Mouse (Mus musculus) urinary bladder, postnatal 4 days (tissue): Measurements from ENCODE around the gene Ip6k3.

Experiments
- DNase-seq, 2 experiments: peaks; one replicate each; pipeline ENCODE4 v3.0.0; 2021 to 2022; ENCODE audit warnings: low spot score in 2 of 2

Ip6k3 gene

GRCm38 (mm10) chr17:27152976-27153723 is 14.4 kb downstream of the Ip6k3 start:
- DNase-seq = no peak

- no peak for DNase-seq
Measured at GRCm38 (mm10) chr17:27151411-27151810, 16.2 kb downstream of the Ip6k3 start.

DNA sequence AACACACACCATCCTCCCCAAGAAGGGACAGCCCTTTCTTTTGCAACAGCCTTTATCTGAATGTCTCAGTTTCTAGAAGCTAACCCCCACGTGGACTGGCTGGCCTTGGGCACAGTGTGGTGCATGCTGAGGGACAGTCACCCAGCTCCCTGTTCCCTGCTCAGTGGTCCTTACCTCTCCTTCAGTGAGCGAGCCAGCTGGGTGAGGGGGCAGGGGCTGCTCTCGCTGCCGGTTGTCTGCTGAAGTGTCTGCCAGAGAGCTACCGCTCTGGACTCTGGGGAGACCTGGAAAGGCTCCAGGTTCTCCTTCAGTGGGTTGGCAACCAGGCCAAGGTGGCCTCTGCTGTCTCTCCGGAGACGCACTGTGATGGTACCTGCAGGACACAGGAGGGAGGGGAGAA is 16.7 kb downstream of the Ip6k3 start:
- DNase-seq = no peak

GRCm38 (mm10) chr17:27146323-27146923 is 21.2 kb downstream of the Ip6k3 start:
- DNase-seq = no peak

- no peak for DNase-seq
Measured at GRCm38 (mm10) chr17:27144152-27144551, 23.4 kb downstream of the Ip6k3 start.

DNA sequence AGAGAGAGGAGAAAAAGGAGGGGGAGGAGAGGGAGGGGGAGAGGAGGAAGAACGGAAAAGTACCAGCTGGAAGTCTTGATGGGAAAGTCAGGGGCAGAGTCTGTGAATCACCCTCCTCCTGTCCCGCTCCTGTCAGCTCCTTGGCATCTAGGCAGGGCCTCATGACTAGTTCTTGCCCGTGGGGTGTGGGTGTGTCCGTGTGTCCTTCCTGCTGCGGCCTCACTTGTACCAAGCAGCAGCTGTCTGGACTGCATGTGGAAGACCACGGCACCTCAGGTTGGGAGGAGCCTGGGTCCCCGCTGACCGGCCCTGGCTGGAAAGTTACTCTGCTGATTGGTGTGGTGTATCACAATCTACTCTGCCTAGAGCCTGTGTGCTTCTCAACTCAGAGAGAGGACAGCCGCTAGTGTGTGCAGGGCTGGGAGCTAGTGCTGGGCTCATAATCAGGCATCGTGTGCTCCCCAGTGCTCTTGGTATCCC is 25.6 kb downstream of the Ip6k3 start:
- no peak for DNase-seq

GRCm38 (mm10) chr17:27140262-27140661 is 27.3 kb downstream of the Ip6k3 start:
- no peak for DNase-seq

DNA sequence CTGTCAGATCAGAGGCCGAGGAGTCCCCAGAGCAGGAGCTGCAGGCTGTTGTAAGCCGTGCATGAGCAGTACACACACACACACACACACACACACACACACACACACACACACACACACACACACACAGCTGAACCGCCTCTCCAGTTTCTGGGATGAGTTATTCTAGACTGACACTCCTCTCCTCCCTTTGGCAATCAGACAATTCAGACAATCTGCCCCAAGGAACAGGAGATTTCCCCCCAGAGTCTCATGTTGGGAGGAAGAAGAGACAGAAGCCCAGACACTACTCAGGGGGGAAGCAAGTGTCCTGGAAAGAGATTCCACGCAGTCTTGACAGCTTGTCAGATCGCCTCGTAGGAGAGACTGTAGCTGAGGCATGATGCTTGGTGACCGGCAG is 28.3 kb downstream of the Ip6k3 start:
- DNase-seq = no peak

GRCm38 (mm10) chr17:27138396-27138795 is 29.2 kb downstream of the Ip6k3 start:
- no peak for DNase-seq

DNA sequence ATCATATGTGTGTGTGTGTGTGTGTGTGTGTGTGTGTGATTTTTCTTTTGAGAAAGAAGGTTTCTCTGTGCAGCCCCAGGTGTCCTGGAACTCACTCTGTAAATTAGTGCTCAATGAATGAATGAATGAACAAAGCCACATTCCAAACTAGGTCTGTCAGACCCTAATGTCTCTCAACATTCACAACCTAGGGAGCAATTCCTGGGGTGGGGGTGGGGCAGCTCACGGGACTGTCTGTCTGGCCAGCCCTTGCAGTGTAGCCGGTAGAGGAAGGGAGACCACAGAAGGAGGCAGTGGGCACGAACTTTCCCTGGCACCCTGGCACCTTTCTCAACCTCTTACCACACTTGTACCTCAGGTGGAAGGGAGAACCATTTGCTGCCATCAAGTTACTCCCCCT is 32.9 kb downstream of the Ip6k3 start:
- DNase-seq = no peak

DNA sequence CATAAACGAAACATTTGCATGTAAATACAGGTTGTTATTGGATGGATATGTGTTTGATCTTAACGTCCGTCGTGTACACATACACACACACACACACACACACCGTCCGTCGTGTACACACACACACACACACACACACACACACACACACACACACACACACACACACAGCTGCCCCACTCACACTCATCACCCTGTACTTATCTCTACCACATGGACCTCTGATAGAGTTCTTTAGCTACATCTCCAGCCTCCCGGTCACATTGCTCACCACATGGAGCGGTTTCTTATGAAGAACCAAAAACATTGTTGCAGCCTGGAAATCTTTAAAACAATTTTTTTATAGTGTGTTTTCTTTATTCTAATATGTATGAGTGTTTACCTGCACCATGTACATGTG is 33.4 kb downstream of the Ip6k3 start:
- no peak for DNase-seq

DNA sequence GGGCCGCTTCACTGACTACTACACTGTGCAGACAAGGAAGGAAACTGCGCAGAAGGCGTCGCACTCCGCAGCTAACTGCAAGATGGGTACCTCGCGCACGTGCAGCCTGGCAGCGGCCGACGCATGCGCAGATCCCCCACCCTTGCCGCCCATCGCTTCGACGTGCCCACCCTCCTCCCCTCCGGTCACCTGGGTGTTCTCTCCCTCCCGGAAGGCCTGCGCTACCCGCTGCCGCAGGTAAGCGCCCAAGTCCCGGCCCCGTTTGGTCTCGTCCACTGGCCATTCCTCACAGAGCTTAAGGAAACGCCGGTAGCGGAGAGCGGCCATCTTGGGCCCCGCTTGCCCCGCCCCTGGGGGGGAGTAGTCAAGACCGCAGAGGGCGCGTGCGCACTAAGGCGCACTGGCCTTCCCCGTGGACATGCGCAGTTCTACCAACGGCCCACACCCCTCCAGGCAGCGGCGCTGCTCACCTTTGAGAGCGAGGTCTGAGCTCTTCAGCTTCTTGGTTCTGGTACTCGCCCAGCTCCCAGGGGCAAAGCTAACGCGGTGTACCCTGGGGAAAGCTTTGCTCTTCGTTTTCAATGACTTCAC is 33.9 kb downstream of the Ip6k3 start, which contains the start of gene Uqcc2:
Gene Uqcc2 (minus strand): TSS at position 366 of the 591 bp plus-strand sequence.
- peak; percentile 96 to 97 for DNase-seq

- no peak for DNase-seq
Measured at GRCm38 (mm10) chr17:27132238-27132637, 35.4 kb downstream of the Ip6k3 start.

DNA sequence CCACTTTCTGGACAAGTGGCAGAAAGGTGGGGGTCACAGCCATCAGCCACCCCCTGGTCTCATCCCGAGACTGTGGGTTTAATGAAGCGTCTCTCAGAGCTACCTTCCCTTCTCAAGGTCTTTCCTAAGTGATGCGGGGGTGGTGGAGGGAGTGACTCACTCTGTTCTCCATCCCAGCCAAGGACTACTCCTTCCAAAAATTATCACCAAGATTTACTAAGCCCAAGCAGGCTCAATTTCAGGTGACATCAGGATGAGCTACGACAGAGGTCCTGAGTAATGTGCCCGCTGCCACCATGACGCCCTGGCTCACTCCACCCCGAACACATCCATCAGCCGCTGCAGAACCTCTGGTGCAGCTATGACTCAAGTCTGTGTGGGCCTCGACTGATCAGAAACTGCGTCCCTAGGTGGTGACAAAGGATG is 36.3 kb downstream of the Ip6k3 start:
- DNase-seq = no peak

DNA sequence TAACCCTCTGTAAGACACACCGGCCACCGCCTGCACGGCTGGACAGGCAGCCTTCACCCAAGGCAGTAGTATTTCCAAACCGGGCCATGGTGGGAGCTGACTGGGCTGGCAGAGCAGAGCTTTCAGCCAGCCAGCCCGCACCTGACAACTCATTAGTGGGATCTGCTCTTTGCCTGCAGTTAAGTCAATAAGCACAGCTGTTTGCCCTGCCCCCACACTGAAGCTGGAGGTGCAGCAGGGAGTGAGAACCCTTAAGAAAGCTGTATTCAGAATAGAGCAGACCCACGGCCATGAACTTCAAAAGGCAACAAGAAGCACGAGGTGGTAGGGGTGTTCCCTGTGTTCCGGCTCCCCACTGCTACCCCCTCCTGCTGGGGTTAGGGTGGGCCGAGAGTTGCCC is 37.3 kb downstream of the Ip6k3 start:
- no peak for DNase-seq

- DNase-seq = no peak
Measured at GRCm38 (mm10) chr17:27129819-27130218, 37.8 kb downstream of the Ip6k3 start.

GRCm38 (mm10) chr17:27129291-27129690 is 38.3 kb downstream of the Ip6k3 start:
- DNase-seq = no peak

DNA sequence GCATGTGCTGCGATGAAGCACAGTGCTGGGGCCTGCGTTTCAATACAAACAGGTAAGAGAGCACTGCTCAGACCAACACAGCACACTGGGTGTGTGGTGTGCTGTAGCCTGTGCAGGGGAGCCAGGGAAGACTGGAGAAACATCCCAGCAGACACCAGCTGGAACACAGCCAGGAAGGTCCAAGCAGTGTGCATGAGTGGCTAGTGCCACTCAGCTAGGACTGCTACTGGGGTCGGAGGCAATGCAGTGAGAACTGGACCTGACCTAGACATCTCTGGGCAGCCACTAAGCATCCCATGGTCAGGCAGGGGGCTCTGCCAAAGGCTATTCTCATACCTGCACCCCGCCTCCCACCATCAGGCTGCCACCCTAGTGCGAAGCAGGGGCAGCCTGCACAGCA is 39.4 kb downstream of the Ip6k3 start:
- DNase-seq = no peak

GRCm38 (mm10) chr17:27126974-27127373 is 40.6 kb downstream of the Ip6k3 start:
- no peak for DNase-seq

DNA sequence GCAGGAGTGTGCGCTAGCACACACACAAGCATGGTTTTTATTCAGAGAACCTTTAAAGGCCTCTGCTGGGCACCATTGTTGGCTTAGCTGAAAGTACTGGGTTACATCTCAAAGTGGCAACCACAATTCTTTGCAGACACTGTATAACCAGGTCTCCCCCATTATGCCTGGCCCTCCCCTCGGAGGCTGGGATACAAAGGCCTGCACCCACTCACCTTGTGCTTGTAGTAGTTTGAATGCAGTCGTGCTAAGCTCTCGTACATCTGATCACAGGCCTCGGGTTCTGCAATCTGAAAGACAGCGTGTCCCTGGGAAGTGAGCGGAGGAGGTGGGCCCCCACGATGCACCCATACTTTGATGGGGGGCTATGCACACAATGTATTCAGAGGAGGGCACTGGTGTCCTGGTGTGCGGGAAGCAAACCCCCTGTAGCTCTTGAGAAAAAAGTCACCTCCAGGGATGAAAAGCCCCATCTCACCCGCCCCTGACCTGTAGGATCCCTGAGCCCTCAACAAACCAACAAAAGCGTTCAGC is 41.9 kb downstream of the Ip6k3 start:
- no peak for DNase-seq

DNA sequence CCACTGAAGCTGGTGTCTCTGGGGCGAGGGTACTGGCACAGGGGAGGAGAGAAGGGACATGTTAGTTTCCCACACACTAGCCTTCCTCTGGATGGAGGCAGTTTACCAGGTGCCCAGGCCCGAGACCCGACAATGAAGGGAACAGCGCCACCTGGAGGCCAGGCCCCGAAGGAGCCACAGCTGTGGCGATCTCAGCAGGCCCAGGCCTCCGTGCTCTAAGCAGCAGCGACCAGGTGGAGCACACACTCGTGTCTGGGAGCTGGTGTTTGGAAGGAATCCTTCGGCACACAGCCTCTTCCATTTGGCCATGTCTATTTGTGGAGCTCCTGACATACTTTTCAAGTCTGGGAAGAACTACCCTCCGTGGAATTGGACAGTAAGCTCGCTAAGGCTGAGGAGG is 42.4 kb downstream of the Ip6k3 start:
- peak; percentile 61 to 86 for DNase-seq

DNA sequence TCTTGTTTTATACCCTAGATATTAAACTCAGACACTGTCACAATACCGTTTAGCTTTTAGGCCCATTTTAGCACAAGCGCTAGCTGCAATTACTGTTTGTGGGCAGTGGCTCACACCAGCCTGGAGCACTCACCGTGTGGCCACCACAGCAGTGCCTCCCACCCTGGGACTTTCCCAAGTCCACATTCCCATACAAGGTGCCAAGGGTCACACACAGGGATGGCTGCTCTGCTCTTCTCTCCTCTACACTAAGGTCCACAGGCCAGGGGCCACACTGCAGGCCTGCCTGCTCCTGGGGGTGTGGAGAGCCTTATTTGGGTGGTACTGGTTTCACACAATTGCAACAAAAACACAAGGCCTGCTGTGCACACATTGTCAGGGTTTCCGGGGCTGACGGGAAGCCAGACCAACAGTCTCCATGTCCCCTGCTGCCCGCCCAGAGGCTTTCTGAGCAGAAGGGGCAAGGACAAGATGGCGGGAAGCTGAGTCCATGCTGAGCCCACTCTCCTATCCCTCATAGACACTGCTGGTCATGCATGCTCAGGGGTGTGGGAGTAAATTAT is 43.7 kb downstream of the Ip6k3 start:
- DNase-seq = no peak
